Mouse (Mus musculus): ENCODE measurements around the gene Surf1. TPM values are rescaled to one million over a fixed set of nuclear protein-coding genes. Genes with fewer than 3 reads are reported as not detected.

The Surf1 gene
- 22.5 and 28.2 TPM in 2 replicates for polyA plus RNA-seq (2012; rRNA removed)

DNA sequence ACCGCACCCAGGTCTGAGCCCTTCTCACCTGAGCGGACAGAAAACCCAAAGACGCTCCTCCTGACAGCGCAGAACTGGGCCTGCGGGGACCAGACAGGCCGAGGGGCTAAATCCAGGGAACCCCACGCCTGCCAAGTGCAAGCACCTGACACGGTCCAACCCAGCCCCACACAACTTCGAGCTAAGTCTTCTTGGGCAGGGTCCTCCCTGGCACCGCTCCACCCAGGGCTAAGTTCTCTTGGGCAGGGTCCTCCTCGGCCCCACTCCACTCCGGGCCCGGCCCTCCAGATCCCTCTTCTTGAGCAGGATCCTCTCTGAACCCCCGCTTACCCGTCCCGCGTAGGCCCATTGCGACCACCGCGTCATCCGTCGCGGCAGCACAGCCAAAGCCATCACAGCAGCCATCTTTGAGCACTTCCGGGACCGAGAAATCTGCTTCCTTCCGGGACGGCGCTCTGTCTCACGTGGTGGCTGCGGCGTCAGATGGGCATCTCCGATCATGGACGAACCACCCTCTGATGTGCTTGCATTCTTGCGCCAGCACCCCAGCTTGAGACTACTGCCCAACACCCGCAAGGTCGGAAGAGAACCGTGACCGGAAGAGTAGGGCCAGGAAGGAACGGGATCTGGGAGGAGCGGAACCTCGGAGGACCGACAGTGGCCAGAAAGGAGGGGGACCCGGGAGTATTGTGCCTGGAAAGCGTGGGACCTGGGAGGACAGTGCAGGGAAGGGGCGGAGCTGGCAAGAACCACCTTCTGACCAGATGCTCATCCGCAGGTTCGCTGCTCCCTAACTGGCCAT lies at the start of gene Surf1, which contains the start of gene Surf2:
TSS of gene Surf1 (minus strand) at position 604 of the 802 bp plus-strand sequence.
TSS of gene Surf2 (plus strand) at position 441 of the 802 bp plus-strand sequence.

DNA sequence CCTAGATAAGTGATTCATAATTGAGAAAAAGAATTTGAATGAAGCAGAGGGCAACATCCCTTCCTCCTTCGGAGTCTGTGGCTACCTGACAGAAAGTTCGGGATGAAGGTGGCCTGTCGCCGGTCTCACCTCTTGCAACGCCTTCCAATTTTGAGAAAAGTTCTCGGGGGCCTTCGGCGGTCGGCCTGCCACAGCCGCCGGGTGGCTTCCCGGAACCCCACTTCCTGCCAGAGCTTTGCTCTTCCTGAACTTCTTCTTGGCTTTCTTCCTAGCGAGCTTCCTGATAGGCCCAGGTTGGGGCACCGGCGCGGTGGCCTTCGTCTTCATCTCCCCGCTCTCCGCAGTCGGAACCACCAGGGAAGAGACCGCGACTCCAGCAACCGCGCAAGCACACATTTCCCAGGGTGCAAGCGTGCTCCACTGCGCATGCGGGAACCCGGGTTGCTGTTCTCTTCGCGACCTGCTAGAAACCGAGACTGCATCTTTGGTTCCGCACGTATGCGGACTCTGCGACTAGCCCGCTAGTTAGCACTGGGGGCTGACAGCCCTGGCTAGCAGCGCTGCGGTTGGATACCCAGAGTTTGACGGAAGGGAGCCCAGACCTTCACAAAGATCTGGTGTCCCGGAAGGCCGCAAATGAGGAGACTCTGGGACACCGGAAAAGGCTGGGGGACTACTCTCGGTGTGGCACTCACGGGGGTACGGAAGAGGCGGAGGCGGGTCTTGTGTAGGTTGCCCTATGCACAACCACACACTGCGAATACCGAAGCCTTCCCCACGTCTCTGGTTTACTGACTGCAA lies 47.8 kb upstream of the Surf1 start, which contains the start of gene Rexo4:
TSS of gene Rexo4 (minus strand) at position 464 of the 801 bp plus-strand sequence.

DNA sequence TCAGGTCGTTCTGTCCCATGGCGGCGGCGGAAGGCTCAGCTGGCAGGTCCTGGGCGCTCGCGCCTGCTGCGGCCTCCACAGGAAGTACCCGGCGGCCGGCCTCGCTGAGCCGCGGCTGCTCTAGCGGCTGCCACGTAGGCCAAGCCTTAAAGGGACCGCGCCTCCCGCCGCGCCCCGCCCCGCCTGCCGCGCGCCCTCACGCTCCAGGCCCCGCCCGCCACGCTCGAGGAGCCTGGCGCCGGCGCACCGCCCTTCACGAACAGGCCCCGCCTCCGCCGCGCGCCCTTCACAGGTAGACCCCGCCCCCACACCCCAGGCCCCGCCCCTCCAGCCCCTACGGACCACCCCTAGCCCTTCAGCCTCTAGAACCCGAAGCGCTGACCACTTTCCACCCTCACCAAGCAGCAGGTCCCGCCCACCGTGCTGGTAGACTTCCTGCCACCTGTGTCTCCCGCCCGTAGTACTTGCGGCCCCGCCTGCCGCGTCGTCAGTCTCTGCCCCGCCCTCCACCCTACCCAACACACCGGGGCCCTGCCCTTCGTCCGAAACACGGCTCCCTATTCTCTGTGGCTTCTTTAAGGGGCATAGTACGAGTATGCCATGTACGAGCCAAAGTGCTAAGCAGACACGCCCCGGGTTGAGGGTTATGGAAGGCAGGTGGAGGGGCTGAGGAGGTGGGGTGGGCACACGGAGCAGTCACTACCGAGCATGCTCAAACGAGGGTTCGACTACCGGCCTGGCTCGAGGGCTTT lies 17.1 kb upstream of the Surf1 start, which contains the start of the genes Surf4 and Stkld1:
TSS of gene Surf4 (minus strand) at position 625 of the 752 bp plus-strand sequence.
TSS of gene Stkld1 (plus strand) at position 744 of the 752 bp plus-strand sequence.

DNA sequence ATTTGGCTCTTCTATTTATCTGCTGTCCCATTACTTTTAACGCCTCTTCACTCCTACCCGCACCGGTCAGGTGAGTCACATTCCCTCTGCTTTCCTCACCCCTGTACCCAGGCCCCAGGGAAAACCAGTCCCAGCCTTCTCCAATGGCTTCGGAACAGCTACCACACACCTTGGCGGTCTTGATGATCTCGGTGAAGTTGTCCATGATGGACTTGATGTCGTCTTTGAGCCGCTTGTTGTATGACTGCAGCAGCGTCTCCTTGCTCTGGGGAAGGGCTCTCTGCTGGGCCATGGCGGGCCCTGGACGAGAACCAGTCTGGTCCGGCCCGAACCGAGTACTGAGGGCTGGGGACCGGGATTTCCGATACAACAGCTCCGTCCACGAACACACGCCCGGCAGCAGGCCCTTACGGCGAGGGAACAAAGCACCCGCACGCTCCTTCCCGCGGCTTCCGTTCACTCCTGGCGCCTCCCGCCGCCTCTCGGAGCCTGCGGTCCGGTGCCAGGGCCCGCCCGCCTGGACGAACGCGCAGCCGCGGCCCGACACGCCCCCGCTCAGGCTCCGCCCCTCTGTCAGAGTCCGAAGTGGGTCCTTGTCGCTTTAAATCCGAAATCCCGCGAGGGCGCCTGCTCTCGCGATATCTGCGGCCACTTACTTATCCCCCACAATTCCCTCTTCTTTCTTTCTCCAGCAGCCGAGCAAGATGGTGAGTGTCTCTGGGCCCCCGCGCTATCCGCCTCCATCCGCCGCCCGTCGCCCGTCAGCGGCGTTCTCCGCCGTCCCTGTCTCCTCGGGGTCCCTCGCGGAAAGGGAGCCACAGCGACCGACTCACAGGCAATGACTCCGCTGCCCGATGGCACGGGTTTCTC lies 6.0 kb downstream of the Surf1 start, which contains the start of the genes Med22 and Rpl7a:
TSS of gene Med22 (minus strand) at position 554 of the 870 bp plus-strand sequence.
TSS of gene Rpl7a (plus strand) at position 641 of the 870 bp plus-strand sequence.

DNA sequence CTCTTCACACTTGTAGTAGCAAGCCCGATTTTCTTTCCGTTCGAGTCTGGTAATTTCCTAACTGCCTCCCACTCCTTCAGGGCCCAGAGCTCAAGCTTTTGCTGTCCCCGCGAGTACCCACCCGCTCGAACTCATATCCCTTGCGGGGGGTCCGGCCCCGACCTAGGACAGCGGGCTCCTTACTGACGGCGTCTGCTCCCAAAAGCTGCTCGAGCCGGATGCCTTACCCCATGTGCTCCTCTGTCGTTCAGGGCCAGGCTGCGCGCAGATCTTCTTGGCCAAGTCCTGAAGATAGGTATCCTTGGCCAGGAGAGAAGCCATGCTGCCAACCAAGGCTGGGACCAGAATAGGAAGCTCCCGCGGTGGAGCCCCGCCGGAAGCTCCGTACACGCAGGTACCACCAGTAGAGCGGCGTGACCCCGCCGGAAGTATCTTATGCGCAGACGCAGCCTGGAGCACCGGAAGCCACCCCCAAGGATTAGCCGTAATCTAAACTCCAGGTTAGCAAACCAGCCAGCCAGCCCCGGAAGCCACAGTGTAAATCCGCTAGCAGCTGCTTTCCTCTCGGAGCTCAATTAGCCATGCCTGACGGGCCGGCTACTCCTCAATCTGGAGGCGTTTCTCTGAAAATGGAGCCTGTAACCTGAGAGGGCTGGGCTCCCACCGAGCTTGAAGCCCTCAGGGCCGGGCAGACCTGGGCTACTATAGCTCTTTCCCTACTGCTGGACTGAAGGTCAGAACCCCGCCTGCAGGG lies 13.7 kb downstream of the Surf1 start, which contains the start of gene Surf6:
TSS of gene Surf6 (minus strand) at position 413 of the 754 bp plus-strand sequence.

DNA sequence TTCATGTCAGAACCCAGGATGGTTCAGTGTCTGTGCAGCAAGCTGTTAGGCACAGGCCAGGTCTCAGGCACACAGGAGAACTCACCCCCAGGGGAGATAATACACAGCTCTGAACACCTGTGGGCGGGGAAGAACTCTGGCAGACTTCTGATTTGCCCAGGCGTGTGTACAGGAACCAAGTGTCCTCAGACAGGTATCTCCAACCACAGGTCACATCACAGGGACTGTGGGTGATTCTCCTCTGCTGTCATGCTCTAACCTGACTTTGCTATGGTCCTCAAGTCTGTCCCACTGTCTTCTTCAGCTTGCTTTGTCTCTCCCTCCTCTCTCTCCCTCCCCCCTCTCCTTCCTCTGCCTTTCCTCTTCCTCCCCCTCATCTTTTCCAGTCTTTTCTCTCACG lies 51.5 kb downstream of the Surf1 start, which contains the start of gene Abo:
TSS of gene Abo (minus strand) at position 101 of the 400 bp plus-strand sequence.

Other genes starting within 250 kb of the Surf1 start
- not detected in 2 replicates for gene Lcn4, start 245.2 kb downstream of the Surf1 start, polyA plus RNA-seq (2012; rRNA removed)
- gene Abo, start 51.6 kb downstream of the Surf1 start, polyA plus RNA-seq (2012; rRNA removed), result not detected in 2 replicates
- 10.9 and 11.1 TPM in 2 replicates for gene Surf6, start 13.7 kb downstream of the Surf1 start, polyA plus RNA-seq (2012; rRNA removed)
- gene Med22, start 5.9 kb downstream of the Surf1 start, polyA plus RNA-seq (2012; rRNA removed), result 13.2 and 15.1 TPM in 2 replicates
- 1,213 and 1,404 TPM in 2 replicates for gene Rpl7a, start 5.8 kb downstream of the Surf1 start, polyA plus RNA-seq (2012; rRNA removed)
- 25.1 and 28.9 TPM in 2 replicates for gene Surf2, start 163 bp downstream of the Surf1 start, polyA plus RNA-seq (2012; rRNA removed)
- 45.6 and 55.0 TPM in 2 replicates for gene Surf4, start 17.4 kb upstream of the Surf1 start, polyA plus RNA-seq (2012; rRNA removed)
- gene Stkld1, start 17.5 kb upstream of the Surf1 start, polyA plus RNA-seq (2012; rRNA removed), result 0.02 TPM in 1 of 2 replicates, not detected in the other
- gene Rexo4, start 47.9 kb upstream of the Surf1 start, polyA plus RNA-seq (2012; rRNA removed), result 20.8 and 21.0 TPM in 2 replicates
- 1.6 TPM in 2 replicates for gene Adamts13, start 56.9 kb upstream of the Surf1 start, polyA plus RNA-seq (2012; rRNA removed)
- gene Cacfd1, start 93.4 kb upstream of the Surf1 start, polyA plus RNA-seq (2012; rRNA removed), result 11.0 and 11.2 TPM in 2 replicates
- 0.12 and 0.15 TPM in 2 replicates for gene Slc2a6, start 111.5 kb upstream of the Surf1 start, polyA plus RNA-seq (2012; rRNA removed)
- gene Mymk, start 155.6 kb upstream of the Surf1 start, polyA plus RNA-seq (2012; rRNA removed), result 0.71 TPM in 1 of 2 replicates, not detected in the other
- 0.37 and 0.44 TPM in 2 replicates for gene Adamtsl2, start 162.8 kb upstream of the Surf1 start, polyA plus RNA-seq (2012; rRNA removed)
- 0.01 and 0.02 TPM in 2 replicates for gene Fam163b, start 226.0 kb upstream of the Surf1 start, polyA plus RNA-seq (2012; rRNA removed)
- not detected in 2 replicates for gene Dbh, start 248.7 kb upstream of the Surf1 start, polyA plus RNA-seq (2012; rRNA removed)